Mouse (Mus musculus) natural killer cell, adult 2 months (primary cell): ENCODE data around the gene Tent5d.
A peak's percentile ranks its signal among the peaks of the same experiment; 100 is the strongest.

Source experiments
- DNase-seq, 2 experiments: peaks; one replicate each; pipeline ENCODE4 v3.0.0; 2022; ENCODE audit warnings: low spot score in 2 of 2

Gene Tent5d

DNA sequence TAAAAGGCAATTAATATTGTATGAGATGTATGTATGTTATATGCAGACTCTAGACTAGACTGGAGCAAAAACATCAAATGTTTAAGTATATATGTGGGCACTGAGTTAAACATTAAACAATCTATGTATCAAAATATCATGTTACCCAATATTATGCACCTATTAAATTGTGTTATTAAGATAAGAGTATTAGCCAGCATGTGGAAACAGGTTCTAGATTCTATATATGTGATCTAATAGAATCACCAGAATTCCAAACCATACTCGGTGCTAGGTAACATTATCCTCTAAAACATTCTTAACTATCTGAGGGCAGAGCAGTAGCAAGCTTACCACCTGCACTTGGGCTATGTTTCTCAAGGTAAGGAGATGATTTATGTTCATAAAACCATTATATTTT lies at the start of gene Tent5d:
Gene Tent5d (plus strand): TSS at position 301 of the 400 bp plus-strand sequence.
- DNase-seq = no peak

DNA sequence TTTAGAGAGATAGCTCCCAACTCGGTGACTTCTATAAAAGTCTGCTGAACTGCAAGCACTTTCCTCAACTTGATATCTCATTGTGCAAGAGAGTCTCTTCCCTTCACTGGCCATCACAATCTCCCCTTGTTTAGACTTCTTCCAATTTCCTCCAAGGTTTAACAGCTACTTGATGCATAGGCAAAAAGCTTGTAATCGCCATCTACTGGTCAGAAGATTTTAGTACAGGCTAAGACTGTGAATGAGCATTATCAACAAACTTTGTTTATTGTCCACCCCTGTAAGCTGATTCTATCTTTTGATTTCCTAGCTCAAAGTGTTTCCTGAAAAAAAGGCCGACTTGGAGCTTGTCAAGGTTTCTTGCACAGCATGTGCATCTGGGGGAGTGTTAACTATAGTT lies 24.5 kb upstream of the Tent5d start:
- no peak for DNase-seq

DNA sequence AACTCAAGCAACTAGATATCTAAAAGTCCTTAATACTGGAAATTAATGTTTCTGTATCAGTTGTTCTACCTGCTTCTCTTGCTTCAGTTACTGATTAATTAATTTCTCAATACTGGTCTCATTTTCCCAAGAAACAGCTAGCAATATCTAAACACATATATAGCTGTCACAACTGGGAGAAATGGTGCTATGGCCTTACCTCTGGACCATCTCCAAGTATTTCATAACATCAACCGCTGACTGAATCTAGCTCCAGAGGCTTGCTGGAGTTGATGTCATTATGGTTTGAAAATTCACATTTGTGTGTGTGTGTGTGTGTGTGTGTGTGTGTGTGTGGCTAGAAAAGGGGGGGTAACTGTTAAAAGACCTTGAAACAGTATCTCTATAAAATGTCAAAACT lies 2.3 kb upstream of the Tent5d start:
- DNase-seq = no peak

GRCm38 (mm10) chrX:107790750-107791493 lies 1.5 kb upstream of the Tent5d start:
- no peak for DNase-seq

GRCm38 (mm10) chrX:107795785-107796184 lies 3.4 kb downstream of the Tent5d start:
- DNase-seq = no peak

DNA sequence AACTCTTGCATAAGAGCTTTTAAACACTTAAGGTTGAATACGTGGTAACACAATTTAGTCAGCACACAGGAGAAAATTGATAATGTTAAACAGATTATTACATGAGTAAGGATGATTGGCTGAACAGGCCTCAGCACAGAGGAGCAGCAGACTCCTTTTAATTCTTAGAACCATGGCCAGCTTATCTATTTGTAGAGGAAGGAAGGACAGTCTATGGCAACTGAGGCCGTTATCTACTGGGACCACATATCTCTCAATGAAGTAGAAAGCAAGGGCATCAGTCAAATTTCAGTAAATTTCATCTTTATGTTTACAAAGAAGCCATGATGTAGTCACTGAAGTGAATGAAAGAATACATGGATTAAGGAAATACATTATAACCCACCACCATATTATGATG lies 4.5 kb downstream of the Tent5d start:
- DNase-seq = no peak

DNA sequence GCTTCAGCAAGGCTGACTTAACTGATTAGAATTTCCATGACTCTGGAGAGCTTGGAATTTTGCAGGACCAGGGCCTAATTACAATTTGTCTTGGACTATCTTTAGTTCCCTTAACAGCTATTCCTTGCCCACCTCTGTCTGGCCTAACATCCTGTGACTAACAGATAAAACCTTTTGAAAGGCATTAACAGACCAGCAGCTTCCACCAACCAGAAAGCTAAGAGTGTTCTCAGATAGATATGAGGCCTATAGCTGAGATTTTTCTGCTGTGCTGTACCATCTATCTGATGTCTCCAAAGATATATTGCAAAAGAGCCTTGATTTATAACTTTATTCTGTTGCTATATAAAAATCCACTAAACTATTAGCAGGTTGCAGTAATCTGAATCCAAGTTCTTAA lies 19.7 kb downstream of the Tent5d start:
- no peak for DNase-seq

DNA sequence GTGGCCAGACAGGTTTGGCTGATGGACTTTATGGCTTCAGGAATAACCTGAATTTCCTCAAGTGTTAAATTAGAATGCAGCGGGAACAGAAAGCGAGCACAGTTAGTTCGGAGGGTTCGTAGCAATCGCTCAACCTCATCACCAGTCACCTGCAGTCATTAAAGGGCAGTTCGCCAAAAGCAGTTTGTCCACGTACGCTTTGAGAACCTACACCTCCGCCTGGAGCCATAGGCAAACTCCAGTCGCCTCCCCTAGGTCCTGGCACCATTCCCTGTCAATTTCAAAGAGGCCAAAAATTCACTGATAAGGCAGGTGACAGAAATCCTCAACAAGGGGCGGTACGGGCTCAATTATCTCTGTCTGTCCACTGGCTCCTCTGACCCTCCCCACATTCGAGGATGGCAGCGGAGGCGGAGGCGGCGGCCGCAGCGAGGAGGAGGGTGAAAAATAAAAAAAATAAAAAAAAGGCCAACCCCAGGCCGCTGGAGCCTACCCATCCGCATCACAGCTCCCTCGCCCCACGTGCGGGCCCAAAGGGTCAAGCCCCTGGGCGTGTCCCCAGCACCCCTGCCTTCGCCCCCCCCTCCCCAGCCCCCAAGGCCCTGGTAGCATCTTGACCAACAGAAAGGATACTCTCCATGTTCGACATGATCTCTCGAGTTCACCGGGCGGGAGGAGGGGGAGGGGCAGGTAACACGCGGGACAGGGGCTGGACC lies 23.3 kb downstream of the Tent5d start:
- DNase-seq = peak; percentile 0 to 7

DNA sequence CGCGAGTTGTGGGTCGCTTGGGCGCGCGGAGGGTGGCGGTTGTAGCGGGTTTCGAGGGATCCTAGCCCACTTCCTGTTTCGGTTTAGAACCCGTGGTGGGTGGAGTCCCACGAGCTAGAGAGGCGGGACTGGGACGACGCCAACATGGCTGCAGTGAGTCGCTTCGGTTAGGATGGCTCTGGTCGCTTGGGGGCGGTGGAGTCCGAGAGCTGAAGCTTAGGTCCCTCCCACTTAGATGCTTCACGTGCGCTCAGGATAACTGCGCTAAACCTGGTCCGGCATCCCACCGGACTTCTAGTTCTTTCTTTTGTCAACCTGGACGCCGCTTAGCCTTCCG lies 23.8 kb downstream of the Tent5d start, which contains the start of gene 2610002M06Rik:
Gene 2610002M06Rik (minus strand): TSS at position 117 of the 337 bp plus-strand sequence.
- DNase-seq = peak; percentile 78 to 85

DNA sequence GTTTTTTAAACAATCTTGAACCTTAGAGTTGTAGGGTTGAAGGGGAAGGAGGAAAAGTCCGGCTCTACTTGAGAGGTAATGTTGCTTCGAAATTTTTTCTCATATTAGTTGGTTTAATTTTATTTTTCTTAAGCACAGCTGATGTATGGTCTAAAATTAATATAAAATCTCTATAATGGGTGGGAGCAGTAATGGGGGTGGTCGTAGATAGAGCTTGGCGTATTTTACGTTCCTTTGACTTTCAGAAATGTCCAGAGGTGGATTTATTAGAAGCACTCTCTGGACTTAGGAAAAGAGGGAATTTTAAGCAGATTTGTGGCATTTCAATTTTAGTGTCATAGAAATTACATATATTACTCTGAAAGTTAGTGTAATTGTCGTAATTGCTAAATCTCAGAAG lies 24.3 kb downstream of the Tent5d start:
- DNase-seq = no peak

DNA sequence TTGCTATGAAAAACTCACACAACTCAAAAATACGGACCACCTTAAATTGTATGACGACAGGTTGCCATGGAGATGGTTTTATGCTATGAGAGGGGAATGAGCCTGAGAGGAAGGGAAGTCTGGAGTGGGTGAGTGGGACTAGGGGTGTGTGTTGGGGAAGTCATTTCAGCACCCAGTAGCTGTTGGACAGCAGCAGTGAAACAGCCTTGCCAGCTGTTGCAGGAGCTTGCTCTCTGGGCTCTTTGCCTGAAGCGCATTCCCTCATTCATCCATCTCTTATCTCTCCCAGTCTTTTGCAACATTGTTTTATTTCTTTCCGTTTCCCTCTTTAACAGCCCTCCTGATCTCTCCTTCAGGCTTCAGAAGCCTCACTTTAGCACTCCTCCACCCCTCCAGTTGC lies 65.8 kb downstream of the Tent5d start:
- no peak for DNase-seq
